Mouse (Mus musculus) adrenal gland, adult (tissue): ENCODE measurements around the gene Rundc3a.

Source experiments
- DNase-seq, 2 experiments: peaks; one replicate each; pipeline ENCODE4 v3.0.0; 2022 to 2023; ENCODE audit warnings: low spot score in 1 of 2; ENCODE audit not compliant: inconsistent age in 2 of 2

Rundc3a gene

GRCm38 (mm10) chr11:102432115-102432843 is 39.1 kb downstream of the Rundc3a start:
- peak; percentile 59 to 80 for DNase-seq

GRCm38 (mm10) chr11:102432896-102433295 is 39.7 kb downstream of the Rundc3a start:
- DNase-seq = peak; percentile 94 to 95

GRCm38 (mm10) chr11:102433866-102434265 is 40.7 kb downstream of the Rundc3a start:
- DNase-seq = peak in 1 of 2 experiments; percentile 25

GRCm38 (mm10) chr11:102434406-102434805 is 41.2 kb downstream of the Rundc3a start:
- peak; percentile 87 to 96 for DNase-seq

- DNase-seq = peak in 1 of 2 experiments; percentile 36
Observed at GRCm38 (mm10) chr11:102434816-102435705, 41.9 kb downstream of the Rundc3a start.

- peak; percentile 69 to 85 for DNase-seq
Observed at GRCm38 (mm10) chr11:102435754-102436470, 42.7 kb downstream of the Rundc3a start.

- DNase-seq = no peak
Observed at GRCm38 (mm10) chr11:102436471-102436790, 43.2 kb downstream of the Rundc3a start.

GRCm38 (mm10) chr11:102437120-102438061 is 44.2 kb downstream of the Rundc3a start:
- peak; percentile 88 to 91 for DNase-seq

- peak; percentile 84 to 94 for DNase-seq
Observed at GRCm38 (mm10) chr11:102438212-102439092, 45.2 kb downstream of the Rundc3a start.

- DNase-seq = peak in 1 of 2 experiments; percentile 16
Observed at GRCm38 (mm10) chr11:102439093-102440082, 46.2 kb downstream of the Rundc3a start.

GRCm38 (mm10) chr11:102440255-102440654 is 47.1 kb downstream of the Rundc3a start:
- DNase-seq = peak in 1 of 2 experiments; percentile 3

GRCm38 (mm10) chr11:102441434-102441833 is 48.2 kb downstream of the Rundc3a start:
- DNase-seq = no peak

GRCm38 (mm10) chr11:102442089-102442488 is 48.9 kb downstream of the Rundc3a start:
- no peak for DNase-seq

- no peak for DNase-seq
Observed at GRCm38 (mm10) chr11:102443740-102444139, 50.5 kb downstream of the Rundc3a start.

- DNase-seq = no peak
Observed at GRCm38 (mm10) chr11:102444321-102444720, 51.1 kb downstream of the Rundc3a start.

GRCm38 (mm10) chr11:102444781-102445180 is 51.6 kb downstream of the Rundc3a start:
- DNase-seq = no peak

- DNase-seq = peak; percentile 24 to 53
Observed at GRCm38 (mm10) chr11:102445264-102445890, 52.2 kb downstream of the Rundc3a start.
